Mouse (Mus musculus): ENCODE data around the gene Gm43738.

The Gm43738 gene

DNA sequence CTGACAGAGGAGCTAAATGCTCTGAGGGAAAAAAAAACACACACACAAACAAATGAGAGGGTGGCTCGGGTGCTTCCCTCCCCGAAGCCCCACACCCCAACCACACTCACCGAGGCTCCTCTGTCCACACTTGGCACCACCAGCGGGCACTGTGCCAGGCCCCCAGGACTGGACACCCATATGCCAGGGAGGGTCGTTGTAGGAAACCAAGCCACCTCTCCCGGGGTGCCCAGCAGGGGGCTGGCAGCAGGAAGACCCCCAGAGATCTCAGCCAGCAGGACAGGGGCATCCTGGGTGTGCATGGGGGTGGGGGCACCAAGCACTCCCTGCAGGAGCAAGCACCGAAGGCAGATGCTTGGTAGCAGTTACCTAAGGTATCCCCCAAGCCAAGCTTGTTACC lies at the start of gene Gm43738:
Gene Gm43738, minus strand, starts transcription at position 289 of the 400 bp plus-strand sequence.
- DNase-seq: peak in 1 of 2 experiments; percentile 31

DNA sequence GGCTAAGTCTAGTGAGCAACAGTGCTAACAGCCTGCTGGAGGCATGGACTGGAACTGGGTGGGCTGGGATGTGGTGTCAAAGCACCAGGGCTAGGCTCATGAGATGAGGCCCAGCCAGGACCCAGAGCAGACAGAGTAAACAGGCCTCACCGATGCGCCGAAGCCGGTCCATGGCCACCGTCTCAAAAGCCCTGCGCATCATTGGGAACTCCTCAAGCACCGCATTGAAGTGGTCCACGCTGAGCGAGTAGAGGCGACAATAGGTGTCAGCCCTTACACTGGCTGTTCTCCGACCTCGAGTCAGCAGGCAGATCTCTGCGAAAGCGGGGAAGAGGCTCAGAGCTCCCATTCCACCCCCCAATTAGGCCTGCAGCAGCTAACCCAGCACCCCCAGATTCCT lies 47.7 kb upstream of the Gm43738 start:
- DNase-seq: peak in 1 of 2 experiments; percentile 7

DNA sequence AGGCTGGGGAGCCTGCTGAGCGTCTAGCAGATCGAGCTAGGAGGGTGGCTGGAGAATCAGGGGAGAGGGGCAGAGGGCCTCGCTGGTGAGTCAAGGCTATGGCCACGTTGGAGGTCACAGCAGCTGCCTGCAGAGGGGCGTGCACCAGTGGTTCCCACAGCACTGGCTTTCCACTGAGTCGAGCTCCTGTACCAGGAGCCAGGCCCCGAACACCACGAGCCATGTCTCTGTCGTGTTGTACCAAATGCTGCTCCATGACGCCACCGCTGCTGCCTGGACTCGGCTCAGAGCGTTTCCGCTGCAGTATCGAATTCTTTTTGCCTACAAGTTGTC lies 47.0 kb upstream of the Gm43738 start:
- DNase-seq: no peak

DNA sequence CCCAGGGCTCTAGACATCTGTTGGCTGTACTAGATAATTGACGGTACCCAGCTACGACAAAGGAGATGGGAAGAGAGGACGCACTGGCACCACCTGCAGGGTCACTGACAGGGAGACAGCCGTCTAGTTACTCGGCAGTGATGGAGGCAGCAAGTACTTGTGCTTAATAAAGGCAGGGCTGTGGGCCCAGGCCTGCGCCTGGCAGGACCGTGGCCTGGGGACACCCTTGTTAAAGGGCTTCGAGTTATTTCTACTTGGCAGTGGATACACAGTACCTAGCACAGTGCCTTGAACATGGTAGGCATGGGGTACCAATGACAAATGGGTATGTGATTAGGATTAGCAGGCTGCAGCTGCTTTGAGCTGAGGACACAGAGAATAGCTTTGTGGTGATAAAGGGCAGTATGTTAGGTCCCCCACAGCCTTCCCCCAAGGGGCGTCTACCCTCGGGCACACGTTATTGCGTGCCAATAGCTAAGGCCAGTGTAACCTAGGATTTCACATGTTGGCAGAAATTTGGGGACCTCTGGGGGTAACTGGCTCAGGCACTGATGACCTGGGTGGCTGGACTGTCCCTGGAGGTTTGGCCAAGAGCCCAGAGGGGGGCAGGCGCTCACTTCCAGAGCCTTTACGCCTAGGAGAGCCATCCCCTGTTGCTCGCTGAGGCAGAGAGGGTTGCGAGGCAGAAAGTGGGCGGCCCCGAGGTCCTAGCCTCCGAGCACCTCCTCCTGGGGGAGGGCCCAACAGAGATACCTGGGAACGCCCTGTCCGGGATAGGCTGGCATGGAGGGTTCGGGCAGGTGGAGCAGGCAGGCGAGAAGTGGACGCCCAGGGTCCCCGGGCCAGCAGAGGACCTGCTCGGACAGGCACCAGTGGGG lies 46.4 kb upstream of the Gm43738 start:
- peak; percentile 66 to 81 for DNase-seq

DNA sequence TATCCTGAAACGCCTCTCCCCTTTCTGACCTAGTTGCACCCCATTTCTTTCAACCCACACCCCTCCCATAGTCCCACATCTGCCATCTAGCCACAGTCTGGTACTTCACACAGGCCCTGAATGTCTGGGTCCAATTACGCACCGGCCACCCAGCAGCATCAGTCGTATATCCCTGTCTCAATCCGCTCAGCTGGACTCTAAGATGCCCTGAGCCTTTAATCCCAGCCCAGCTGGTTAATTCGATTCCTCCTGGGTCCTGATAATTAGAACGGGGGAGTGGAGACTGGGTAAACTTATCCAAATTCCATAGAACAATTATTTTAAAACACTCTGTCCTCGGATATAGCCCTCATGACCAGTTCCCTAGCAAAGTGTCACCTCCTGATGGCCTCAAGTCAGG lies 44.7 kb upstream of the Gm43738 start:
- DNase-seq: no peak

DNA sequence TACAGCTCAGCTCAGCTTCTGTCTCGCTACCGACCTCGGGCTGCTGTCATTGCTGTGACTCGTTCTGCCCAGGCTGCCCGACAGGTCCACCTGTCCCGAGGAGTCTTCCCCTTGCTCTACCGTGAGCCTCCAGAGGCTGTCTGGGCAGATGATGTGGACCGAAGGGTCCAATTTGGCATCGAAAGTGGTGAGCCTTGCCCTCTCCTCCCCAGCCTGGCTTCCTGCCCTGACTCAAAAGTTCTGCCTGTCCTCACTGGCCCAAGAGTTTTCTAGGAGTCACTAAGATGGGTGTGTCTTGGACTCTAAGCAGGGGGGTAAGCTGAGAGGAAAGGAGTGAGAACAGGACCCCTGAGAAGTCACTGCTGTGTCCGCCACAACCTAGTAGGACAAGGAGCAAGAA lies 43.9 kb upstream of the Gm43738 start:
- peak in 1 of 2 experiments; percentile 2 for DNase-seq

DNA sequence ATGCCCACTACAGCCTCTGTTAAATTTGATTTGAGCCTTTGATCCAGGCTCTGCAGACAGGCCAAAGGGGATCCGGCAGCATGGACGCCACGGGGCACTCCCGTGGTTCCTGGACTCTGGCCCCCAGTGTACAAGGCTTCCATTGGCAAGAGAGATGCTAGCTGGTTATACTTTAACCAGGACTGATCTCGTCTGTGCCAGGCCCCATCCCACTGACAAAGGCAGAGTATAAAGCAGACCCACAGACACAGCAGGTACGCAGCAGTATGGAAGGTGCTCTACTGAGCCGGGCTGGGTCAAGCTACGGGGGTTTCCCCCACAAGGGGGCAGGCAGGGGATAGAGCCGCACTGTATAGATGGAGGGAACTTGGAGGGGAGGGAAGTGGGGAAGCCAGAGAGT lies 35.5 kb upstream of the Gm43738 start:
- DNase-seq: peak; percentile 69 to 78

DNA sequence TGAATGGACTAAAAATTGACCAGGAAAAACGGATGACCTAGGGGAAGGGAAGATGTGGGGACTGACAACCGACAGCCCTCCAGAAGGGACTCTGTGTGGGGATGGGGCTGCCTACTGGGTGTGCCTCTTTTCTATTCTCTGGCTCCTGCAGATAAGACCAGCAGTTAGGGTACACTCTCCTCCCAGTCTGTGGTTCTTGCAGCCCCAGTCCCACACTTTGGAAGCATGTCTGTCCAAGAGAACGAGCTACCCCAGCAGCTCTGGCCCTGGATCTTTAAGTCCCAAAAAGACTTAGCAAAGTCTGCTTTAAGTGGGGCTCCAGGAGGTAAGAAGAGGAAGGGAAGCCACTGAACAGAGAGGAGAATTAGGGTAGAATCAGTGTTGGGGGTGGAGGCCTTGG lies 35.1 kb upstream of the Gm43738 start, which contains the start of gene Pklr:
Gene Pklr, plus strand, starts transcription at position 185 of the 400 bp plus-strand sequence.
- DNase-seq: no peak

DNA sequence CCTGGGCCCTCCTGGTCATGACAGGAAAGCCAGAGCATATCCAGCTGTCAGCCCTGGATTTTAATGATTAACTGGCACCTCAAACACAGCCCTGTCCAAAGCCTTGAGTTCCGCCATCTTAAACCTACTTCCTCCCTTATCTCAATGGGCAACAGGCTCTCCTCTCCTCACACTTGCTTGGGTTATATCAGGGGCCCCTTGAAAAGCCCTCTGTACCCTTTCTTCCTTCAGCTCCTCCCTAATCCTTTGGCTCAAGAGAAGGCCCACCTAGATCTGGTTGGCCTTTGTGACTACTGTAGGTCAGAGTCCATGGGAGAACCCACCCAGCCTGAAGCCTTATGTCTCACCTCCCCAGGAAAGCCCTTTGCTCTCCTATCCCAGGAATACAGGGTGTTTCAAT lies 32.9 kb upstream of the Gm43738 start:
- DNase-seq: no peak

DNA sequence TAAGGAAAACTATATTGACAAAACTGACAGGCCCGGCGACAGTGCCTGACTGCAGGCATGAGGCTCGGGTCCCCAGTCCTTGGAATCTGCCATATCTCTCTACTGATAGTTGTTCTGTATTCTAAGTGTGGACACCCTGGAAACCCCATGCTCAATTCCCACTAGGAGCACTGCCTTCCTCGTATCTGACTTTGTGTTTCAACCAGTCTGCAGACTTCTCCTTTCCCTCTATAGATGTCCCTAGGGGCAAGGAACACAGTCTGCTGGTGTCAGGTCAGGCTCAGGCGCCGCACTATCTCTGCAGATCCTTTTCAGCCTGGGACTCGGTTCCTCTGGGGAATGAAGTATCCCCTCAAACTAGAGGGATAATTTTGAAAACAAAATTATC lies 32.2 kb upstream of the Gm43738 start:
- DNase-seq: no peak

DNA sequence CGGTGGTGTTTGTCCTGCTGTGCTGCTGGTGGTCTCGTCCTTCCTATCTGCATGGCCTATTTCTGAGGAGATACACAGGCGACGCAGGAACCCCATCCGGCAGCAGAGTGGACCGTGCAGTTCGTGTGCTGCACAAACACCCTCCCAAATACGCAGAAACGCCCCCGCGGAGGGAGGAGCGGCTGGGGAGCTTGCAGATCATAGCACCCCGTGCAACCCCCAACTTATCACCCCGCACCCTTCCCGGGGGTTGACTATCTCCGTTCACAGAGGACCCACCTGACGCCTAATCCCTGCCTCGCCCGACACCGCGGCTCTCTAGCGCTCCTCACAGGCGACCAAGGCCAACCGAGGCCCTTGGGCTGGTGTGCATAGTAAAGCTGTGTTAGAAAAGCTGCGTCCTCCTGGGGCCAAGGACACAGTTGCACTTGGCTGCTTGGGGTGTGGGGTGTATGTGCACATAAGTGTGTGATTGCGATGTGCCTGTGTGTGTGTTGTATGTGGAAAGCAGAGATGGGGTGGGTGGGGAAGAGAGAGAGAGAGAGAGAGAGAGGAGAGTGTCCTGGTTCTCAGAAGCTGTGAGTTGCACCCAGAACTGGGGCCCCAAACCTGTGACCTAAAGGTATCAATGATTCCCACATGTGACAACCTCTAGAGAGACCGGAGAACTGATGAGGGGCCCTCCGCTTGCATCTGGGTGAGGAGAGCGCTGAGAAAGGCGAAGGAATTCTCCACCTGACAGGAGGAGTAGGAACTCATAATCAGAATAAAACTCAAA lies 31.6 kb upstream of the Gm43738 start:
- peak; percentile 45 to 68 for DNase-seq

DNA sequence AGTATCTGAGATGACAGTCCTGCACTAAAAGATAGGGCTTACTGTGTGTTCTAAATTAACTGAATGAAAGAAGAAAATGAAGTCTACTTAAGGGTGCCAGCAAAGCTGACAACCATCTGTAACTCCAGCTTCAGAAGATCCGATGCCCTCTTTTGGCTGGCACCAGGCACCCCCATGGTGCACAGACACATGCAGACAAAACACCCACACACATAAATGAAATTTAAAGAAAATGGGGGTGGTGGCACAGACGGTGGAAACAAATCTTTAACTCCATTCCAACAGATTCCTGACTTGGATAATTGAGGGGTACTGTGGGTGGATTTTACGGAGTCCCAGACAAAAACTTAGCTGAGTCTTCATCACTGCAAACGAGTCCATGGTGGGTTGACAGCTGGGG lies 30.9 kb upstream of the Gm43738 start:
- DNase-seq: no peak

DNA sequence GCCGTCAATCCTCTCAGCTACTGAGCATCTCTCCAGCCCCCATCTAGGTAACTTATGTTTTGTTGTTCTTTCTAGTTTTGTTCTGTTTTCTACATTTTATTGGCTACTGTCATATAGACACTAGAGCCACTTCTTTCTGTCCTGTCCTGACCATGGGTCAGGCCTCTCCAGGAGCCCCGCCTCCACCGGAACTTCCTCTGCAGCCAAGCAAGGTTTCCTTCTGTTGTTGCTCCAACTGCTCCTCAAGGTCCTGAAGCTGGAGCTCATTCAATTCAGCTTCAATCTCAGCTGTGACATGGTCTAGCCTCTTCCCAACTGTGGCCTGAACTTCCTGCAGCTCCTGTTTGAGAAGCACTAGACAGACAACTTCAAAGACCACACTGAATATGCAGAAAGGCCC lies 29.0 kb upstream of the Gm43738 start:
- DNase-seq: no peak

DNA sequence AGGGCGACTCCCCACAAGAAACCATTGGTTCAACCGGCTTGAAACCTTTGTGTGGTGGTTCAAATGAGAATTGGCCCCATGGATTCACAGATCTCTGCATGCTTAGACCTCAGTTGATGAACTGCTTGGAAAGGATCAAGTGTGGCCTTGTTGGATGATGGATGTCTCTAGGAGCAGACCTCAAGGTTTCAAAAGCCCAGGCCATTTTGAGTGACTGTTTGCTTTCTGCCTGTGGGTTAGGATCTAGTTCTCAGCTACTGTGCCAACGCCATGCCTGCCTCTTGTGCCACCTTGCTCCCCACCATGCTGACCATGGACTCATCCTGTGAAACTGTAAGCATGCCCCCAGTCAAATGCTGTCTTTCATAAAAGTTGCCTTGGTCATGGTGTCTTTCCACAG lies 25.1 kb upstream of the Gm43738 start:
- no peak for DNase-seq

DNA sequence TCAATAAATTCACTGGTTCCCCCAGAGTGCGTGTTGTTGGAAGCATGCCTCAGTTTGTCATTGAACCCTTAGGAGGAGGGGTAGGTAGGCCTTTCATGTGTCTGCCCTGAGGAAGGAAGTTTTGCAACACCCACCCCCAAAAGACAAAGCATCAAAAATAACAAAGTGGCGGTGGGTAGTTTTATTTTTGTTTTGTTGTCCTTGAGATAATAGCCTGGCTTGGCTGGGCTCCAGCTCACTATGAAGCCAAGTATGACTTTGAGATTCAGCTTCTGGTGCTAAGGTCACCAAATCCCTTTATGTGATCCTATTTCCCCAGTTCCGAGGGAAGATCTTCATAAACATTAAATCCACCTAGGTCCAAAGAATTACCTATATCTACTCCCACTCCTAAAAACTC lies 23.3 kb upstream of the Gm43738 start:
- peak in 1 of 2 experiments; percentile 34 for DNase-seq

DNA sequence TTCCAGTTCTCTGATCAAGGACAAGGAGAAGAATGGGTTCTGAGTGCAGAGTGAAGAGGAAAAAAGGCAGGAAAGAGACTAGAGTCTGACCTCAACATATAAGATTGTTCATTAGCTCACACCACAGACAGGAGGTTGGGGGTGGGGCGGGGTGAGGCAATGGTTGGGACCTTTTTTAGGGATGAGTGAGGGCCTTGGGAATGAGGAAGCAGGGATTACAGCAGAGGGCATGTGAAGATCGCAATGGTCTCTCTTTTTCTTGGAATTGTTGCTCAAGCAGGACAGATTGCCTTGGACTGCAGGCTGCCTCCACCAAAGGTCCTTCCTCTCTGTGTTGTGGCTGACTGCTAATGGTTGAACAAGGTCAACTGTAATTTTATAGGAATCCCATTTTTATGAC lies 22.4 kb upstream of the Gm43738 start:
- DNase-seq: peak in 1 of 2 experiments; percentile 42

DNA sequence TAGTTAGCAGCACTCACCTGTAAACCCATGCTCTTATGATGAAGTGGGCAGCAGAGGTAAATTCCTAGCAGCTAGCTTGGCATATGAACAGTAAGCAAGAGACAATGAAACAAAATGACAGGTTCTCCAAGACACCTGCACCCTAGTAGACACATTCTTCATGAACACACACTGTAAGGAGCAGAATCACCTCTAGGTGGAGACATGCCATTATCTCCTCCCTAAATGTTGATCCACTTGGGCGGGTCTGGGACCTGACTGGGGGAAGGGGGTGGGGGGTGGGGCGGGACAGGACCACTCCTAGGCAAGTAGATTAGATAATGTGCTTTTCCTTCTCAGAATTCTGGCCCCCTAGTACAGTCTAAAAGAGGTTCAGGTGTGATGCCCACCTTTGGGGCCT lies 14.6 kb upstream of the Gm43738 start:
- DNase-seq: no peak

DNA sequence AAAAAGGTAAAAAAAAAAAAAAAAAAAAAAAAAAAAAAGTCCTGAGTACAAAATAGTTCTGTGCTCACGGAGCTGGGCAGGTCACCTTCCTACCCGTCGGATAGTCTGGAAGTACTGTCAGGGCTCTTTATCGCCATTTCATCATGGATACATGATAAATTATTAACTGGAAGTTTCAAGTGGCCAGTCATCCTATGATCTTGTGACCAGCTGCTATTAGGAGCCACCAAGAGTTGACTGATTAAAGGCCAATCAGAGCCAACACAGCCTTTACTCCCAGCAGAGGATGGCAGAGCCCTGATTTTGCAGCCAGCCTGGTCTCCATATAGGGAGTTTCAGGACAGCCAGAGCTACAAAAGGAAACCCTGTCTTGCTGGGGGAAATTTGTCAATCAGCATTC lies 12.2 kb upstream of the Gm43738 start:
- no peak for DNase-seq

DNA sequence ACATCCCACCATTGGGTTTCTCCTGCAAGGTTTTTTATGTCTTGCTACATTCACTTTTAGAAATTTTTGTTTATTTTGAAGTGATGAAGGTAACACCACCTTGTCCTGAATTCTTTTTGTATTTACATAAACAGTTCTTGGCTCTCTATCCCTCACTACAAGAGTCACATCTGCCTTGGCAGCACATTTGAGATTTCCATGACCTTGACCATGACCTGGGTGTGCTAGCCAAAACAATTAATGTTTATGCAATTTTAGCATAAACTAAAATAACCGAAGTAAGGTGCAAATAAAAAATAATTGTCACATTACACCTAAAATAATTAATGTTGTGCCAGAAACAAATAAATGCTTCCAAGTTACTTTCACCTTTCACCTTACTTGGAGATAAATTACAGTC lies 7.2 kb upstream of the Gm43738 start:
- DNase-seq: no peak

DNA sequence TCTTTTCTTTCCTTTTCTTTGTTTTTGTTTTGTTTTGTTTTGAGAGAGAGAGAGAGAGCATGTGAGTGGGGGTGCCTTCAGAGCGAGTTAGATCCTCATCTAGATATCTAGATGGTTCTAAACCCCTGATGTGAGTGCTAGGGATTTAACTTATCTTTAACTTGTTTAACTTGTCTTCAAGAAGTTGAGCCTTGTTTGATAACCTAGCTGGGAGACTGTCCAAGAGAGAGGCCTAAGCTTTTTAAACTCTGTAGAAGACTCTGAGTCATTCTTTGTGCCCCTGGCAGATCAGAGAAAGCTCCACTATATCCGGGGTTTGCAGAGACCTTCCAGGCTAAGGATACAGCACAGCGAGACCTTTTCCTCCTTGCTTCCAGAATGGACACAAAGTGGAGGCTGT lies 6.6 kb upstream of the Gm43738 start:
- no peak for DNase-seq

DNA sequence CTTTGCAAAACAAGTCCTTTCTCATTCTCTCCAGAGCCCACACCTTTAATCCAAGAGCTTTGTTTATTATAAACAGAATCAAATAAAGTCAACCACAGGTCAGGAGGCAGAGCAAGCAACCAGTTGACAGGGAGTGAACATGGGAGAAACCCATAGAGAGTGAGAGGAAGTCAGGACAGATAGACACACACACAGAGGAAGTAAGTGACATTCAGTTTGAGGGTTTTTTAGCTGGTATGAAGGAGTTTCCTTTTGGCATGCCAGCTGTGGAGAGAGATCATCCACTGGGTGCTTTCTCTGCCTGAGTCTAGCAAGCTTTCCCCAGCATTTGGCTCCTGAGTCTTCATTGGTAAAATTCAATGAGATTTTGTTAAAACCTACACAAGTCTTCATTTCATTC lies 6.0 kb upstream of the Gm43738 start:
- DNase-seq: no peak

DNA sequence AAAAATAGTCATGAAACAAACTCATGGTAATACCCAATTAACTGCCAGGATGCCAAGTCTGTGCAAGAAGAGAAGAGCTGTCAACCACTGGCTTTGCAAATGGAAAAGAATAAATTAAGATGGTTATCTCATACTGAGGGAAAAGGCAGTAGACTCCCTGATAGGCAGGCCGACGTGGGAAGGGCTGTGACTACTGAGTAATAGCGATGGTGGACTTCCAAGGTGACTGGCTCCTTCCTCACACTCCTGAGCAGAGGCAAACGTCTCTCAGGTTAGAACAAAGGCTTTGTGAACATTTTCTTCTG lies 2.3 kb upstream of the Gm43738 start:
- no peak for DNase-seq

DNA sequence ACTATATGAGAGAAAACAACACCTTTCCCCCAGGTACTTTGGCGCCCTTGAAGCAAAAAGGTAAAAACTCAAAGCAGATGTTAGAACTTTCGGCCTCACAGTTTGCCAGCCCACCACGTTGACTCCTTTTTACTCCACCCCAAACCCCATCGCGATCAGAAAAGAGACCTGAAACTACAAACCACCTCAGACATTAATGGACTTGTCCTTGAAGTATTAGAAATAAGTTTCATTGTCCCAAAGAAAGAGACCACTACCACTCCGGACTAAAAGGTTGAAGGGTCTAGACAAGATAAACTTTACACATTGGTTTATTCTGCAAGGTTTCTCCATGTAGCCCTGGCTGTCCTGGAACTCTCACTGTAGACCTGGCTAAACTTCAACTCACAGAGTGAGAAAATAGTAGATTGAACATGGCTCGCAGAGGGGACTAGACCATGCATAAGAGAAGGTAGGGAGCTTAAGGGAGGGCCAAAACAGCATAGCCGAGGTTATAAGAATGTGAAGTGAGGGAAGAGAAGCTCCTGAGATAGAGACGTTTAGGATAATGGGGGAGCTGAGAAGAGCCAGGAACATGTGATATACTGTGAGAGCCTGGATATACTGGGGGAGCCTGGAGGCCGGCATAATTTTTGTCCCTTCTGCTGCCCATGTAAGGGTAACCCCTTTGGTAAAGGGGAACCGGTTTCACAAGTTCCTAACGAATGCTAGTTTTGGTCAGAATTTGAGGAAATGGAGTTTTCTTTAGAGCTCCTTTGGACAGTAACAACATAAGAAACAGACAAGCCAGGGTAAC lies 1.8 kb upstream of the Gm43738 start:
- DNase-seq: no peak
